Mouse (Mus musculus): ENCODE data around the gene Zfp933. TPM values are rescaled to one million over a fixed set of nuclear protein-coding genes. Genes with fewer than 3 reads are reported as not detected.
A peak's percentile ranks its signal among the peaks of the same experiment; 100 is the strongest.
"Not testable (repeated sequence)": the region's sequence is repeated elsewhere in the genome, so short reads cannot be mapped to it uniquely, and the experiment has no call there.

The Zfp933 gene
- polyA plus RNA-seq, 1 experiment = 0.37 TPM

- H3K4me1 ChIP-seq (ENCODE audit: control insufficient read depth, insufficient read depth, insufficient read length) = peaks cover 8% of the 10 kb centered on the region; the same call in 1 of the 2 replicates
- peaks cover 20% of the 10 kb centered on the region for H3K36me3 ChIP-seq (ENCODE audit: control insufficient read depth, insufficient read depth, low read length)
- H3K4me3 ChIP-seq (ENCODE audit: extremely low read depth, insufficient read depth, insufficient read length) = no peak overlapping the region
- H3K27me3 ChIP-seq (ENCODE audit: control insufficient read depth, insufficient read depth, low read length) = no peaks in the 10 kb centered on the region
- DNase-seq (ENCODE audit: low read depth in 1 of 2, low spot score in 2 of 2) = no peak
- no peak overlapping the region for H3K27ac ChIP-seq (ENCODE audit: insufficient read depth, low read length)
- TF ChIP-seq POLR2A (IDR thresholded peaks at IDR 0.05; ENCODE audit: low read depth, low read length) (no peak), CTCF (IDR thresholded peaks at IDR 0.05; ENCODE audit: extremely low read depth, insufficient read depth, insufficient read length, insufficient replicate concordance) (no peak)
- 89% methylated on average over 9 of the region's 9 CpGs for WGBS
These were observed 17.9 kb upstream of the Zfp933 start for GRCm38 (mm10) chr4:147866056-147866455.

- no peak for TF ChIP-seq CTCF (IDR thresholded peaks at IDR 0.05; ENCODE audit: extremely low read depth, insufficient read depth, insufficient read length, insufficient replicate concordance)
- no peak overlapping the region for H3K27ac ChIP-seq (ENCODE audit: insufficient read depth, low read length)
- no peak overlapping the region for H3K4me3 ChIP-seq (ENCODE audit: extremely low read depth, insufficient read depth, insufficient read length)
- peaks cover 21% of the 10 kb centered on the region for H3K36me3 ChIP-seq (ENCODE audit: control insufficient read depth, insufficient read depth, low read length)
- peaks cover 8% of the 10 kb centered on the region; the same call in 1 of the 2 replicates for H3K4me1 ChIP-seq (ENCODE audit: control insufficient read depth, insufficient read depth, insufficient read length)
- no peaks in the 10 kb centered on the region for H3K27me3 ChIP-seq (ENCODE audit: control insufficient read depth, insufficient read depth, low read length)
- WGBS = 95% methylated on average over 6 of the region's 6 CpGs
- no peak for DNase-seq (ENCODE audit: low read depth in 1 of 2, low spot score in 2 of 2)
These were observed 17.5 kb upstream of the Zfp933 start for GRCm38 (mm10) chr4:147865651-147866050.

GRCm38 (mm10) chr4:147862051-147862450 lies 13.9 kb upstream of the Zfp933 start:
- no peak overlapping the region for H3K4me3 ChIP-seq (ENCODE audit: extremely low read depth, insufficient read depth, insufficient read length)
- no peak for DNase-seq (ENCODE audit: low read depth in 1 of 2, low spot score in 2 of 2)
- H3K36me3 ChIP-seq (ENCODE audit: control insufficient read depth, insufficient read depth, low read length) = peaks cover 21% of the 10 kb centered on the region
- WGBS = 90% methylated on average over 3 of the region's 3 CpGs
- no peak for TF ChIP-seq POLR2A (IDR thresholded peaks at IDR 0.05; ENCODE audit: low read depth, low read length)
- TF ChIP-seq CTCF (IDR thresholded peaks at IDR 0.05; ENCODE audit: extremely low read depth, insufficient read depth, insufficient read length, insufficient replicate concordance) = no peak
- H3K27me3 ChIP-seq (ENCODE audit: control insufficient read depth, insufficient read depth, low read length) = no peaks in the 10 kb centered on the region
- H3K4me1 ChIP-seq (ENCODE audit: control insufficient read depth, insufficient read depth, insufficient read length) = no peaks in the 10 kb centered on the region
- H3K27ac ChIP-seq (ENCODE audit: insufficient read depth, low read length) = no peak overlapping the region

- no peak for TF ChIP-seq CTCF (IDR thresholded peaks at IDR 0.05; ENCODE audit: extremely low read depth, insufficient read depth, insufficient read length, insufficient replicate concordance)
- TF ChIP-seq POLR2A (IDR thresholded peaks at IDR 0.05; ENCODE audit: low read depth, low read length) = no peak
- Histone ChIP-seq H3K36me3 (ENCODE audit: control insufficient read depth, insufficient read depth, low read length) (no peaks in the 10 kb centered on the region), H3K4me3 (ENCODE audit: extremely low read depth, insufficient read depth, insufficient read length) (no peak overlapping the region), H3K4me1 (ENCODE audit: control insufficient read depth, insufficient read depth, insufficient read length) (0 out of 2 replicates have a peak, but pooled peaks cover 3% of the 10 kb centered on the region), H3K27ac (ENCODE audit: insufficient read depth, low read length) (no peak overlapping the region), H3K27me3 (ENCODE audit: control insufficient read depth, insufficient read depth, low read length) (no peaks in the 10 kb centered on the region)
- WGBS = 90% methylated on average over 2 of the region's 2 CpGs
- no peak for DNase-seq (ENCODE audit: low read depth in 1 of 2, low spot score in 2 of 2)
These were observed 2.6 kb upstream of the Zfp933 start for GRCm38 (mm10) chr4:147850776-147851175.

GRCm38 (mm10) chr4:147848584-147848991 lies 422 bp upstream of the Zfp933 start:
- TF ChIP-seq CTCF (IDR thresholded peaks at IDR 0.05; ENCODE audit: extremely low read depth, insufficient read depth, insufficient read length, insufficient replicate concordance) = no peak
- no peak for TF ChIP-seq POLR2A (IDR thresholded peaks at IDR 0.05; ENCODE audit: low read depth, low read length)
- H3K27ac ChIP-seq (ENCODE audit: insufficient read depth, low read length) = peak overlapping the region; percentile 19; the same call in 1 of the 2 replicates
- H3K36me3 ChIP-seq (ENCODE audit: control insufficient read depth, insufficient read depth, low read length) = no peaks in the 10 kb centered on the region
- H3K4me3 ChIP-seq (ENCODE audit: extremely low read depth, insufficient read depth, insufficient read length) = peak overlapping the region; percentile 74
- WGBS = 5% methylated on average over 4 of the region's 4 CpGs
- H3K27me3 ChIP-seq (ENCODE audit: control insufficient read depth, insufficient read depth, low read length) = no peaks in the 10 kb centered on the region
- 0 out of 2 replicates have a peak, but pooled peaks cover 3% of the 10 kb centered on the region for H3K4me1 ChIP-seq (ENCODE audit: control insufficient read depth, insufficient read depth, insufficient read length)
- DNase-seq (ENCODE audit: low read depth in 1 of 2, low spot score in 2 of 2) = no peak

- no peak overlapping the region for H3K27ac ChIP-seq (ENCODE audit: insufficient read depth, low read length)
- H3K36me3 ChIP-seq (ENCODE audit: control insufficient read depth, insufficient read depth, low read length) = peaks cover 4% of the 10 kb centered on the region; the same call in 1 of the 2 replicates
- WGBS = 94% methylated on average over 3 of the region's 3 CpGs
- H3K4me1 ChIP-seq (ENCODE audit: control insufficient read depth, insufficient read depth, insufficient read length) = 0 out of 2 replicates have a peak, but pooled peaks cover 3% of the 10 kb centered on the region
- no peaks in the 10 kb centered on the region for H3K27me3 ChIP-seq (ENCODE audit: control insufficient read depth, insufficient read depth, low read length)
- TF ChIP-seq POLR2A (IDR thresholded peaks at IDR 0.05; ENCODE audit: low read depth, low read length) (no peak), CTCF (IDR thresholded peaks at IDR 0.05; ENCODE audit: extremely low read depth, insufficient read depth, insufficient read length, insufficient replicate concordance) (no peak)
- H3K4me3 ChIP-seq (ENCODE audit: extremely low read depth, insufficient read depth, insufficient read length) = no peak overlapping the region
- DNase-seq (ENCODE audit: low read depth in 1 of 2, low spot score in 2 of 2) = no peak
These were observed 5.3 kb downstream of the Zfp933 start for GRCm38 (mm10) chr4:147842871-147843270.

- WGBS = 96% methylated on average over 23 of the region's 26 CpGs
- H3K36me3 ChIP-seq (ENCODE audit: control insufficient read depth, insufficient read depth, low read length); H3K27me3 ChIP-seq (ENCODE audit: control insufficient read depth, insufficient read depth, low read length); H3K27ac ChIP-seq (ENCODE audit: insufficient read depth, low read length); H3K4me1 ChIP-seq (ENCODE audit: control insufficient read depth, insufficient read depth, insufficient read length); H3K4me3 ChIP-seq (ENCODE audit: extremely low read depth, insufficient read depth, insufficient read length): not testable (repeated sequence)
- DNase-seq (ENCODE audit: low read depth in 1 of 2, low spot score in 2 of 2) = peak in 1 of 2 experiments; percentile 24
These were observed 8.9 kb downstream of the Zfp933 start for GRCm38 (mm10) chr4:147839282-147839681.

All from spleen, adult 2 months (tissue).